Mouse (Mus musculus) heart, embryonic 10.5 days (tissue): ENCODE results near the gene Plk4. TPM values are rescaled to one million over a fixed set of nuclear protein-coding genes. Genes with fewer than 3 reads are reported as not detected.
A peak's percentile ranks its signal among the peaks of the same experiment; 100 is the strongest.
"Not testable (repeated sequence)": the region's sequence is repeated elsewhere in the genome, so short reads cannot be mapped to it uniquely, and the experiment has no call there.

ENCODE experiments used
- DNase-seq: peaks from one replicate; pipeline ENCODE4 v3.0.0-alpha.2; 2017; ENCODE audit warnings: low spot score
- H3K27ac ChIP-seq: fragments of 300-500 bp; sonication (generic); 2 replicates; pipeline ENCODE4 v1.5.1; 2016; ENCODE audit warnings: mild to moderate bottlenecking
- H3K27me3 ChIP-seq: fragments of 300-500 bp; sonication (generic); 2 replicates; pipeline ENCODE4 v1.6.1; 2016; ENCODE audit warnings: mild to moderate bottlenecking; ENCODE audit not compliant: poor library complexity, insufficient read depth, severe bottlenecking
- H3K36me3 ChIP-seq: fragments of 300-500 bp; sonication (generic); 2 replicates; pipeline ENCODE4 v1.6.1; 2016; ENCODE audit warnings: mild to moderate bottlenecking, moderate library complexity
- H3K4me1 ChIP-seq: fragments of 300-500 bp; sonication (generic); 2 replicates; pipeline ENCODE4 v1.6.1; 2016; ENCODE audit warnings: mild to moderate bottlenecking
- H3K4me3 ChIP-seq: fragments of 300-500 bp; sonication (generic); 2 replicates; pipeline ENCODE4 v1.5.1; 2016; ENCODE audit warnings: mild to moderate bottlenecking, moderate library complexity
- H3K9me3 ChIP-seq: fragments of 300-500 bp; sonication (generic); 2 replicates; pipeline ENCODE4 v1.6.1; 2016; ENCODE audit warnings: mild to moderate bottlenecking, moderate library complexity
- WGBS: fragments of 180-500 bp; shearing (Covaris S2); methylation state at CpG from one replicate; pipeline ENCODE4 v1.1.7; 2016; 5-methylcytosine and 5-hydroxymethylcytosine counted together
- polyA plus RNA-seq: library from polyadenylated mRNA; unstranded; fragments of >200 nt; fragmentation: Nextera tagmentation; extraction: Ambion mirVana; gene quantifications from 2 replicates; pipeline ENCODE4 v1.2.1, GENCODE M21; 2016

Plk4 gene
- polyA plus RNA-seq, 1 experiment from 2014 or later: 69.0 TPM

- H3K9me3 ChIP-seq, H3K4me1 ChIP-seq, H3K36me3 ChIP-seq, H3K27me3 ChIP-seq: not testable (repeated sequence)
- peak overlapping the region; percentile 72 for H3K27ac ChIP-seq
- H3K4me3 ChIP-seq: peak overlapping the region; percentile 59
- 1% methylated on average over 20 of the region's 21 CpGs for WGBS
- peak; percentile 88 for DNase-seq
These were observed 47.2 kb downstream of the Plk4 start for GRCm38 (mm10) chr3:40847018-40847417.

- not testable (repeated sequence) for H3K4me3 ChIP-seq, H3K27me3 ChIP-seq, H3K36me3 ChIP-seq, H3K4me1 ChIP-seq, DNase-seq, H3K27ac ChIP-seq, H3K9me3 ChIP-seq
- 89% methylated on average over 2 of the region's 2 CpGs for WGBS
These were observed 48.1 kb downstream of the Plk4 start for GRCm38 (mm10) chr3:40847936-40848335.

- not testable (repeated sequence) for H3K4me3 ChIP-seq, H3K27me3 ChIP-seq, H3K27ac ChIP-seq, H3K9me3 ChIP-seq, H3K36me3 ChIP-seq, DNase-seq, H3K4me1 ChIP-seq
- WGBS: 85% methylated on average over 3 of the region's 3 CpGs
These were observed 53.4 kb downstream of the Plk4 start for GRCm38 (mm10) chr3:40853123-40853738.

Other genes with a start within 250 kb of the Plk4 start
- gene Slc25a31, start 91.2 kb upstream of the Plk4 start, polyA plus RNA-seq: 0.21 and 0.35 TPM in 2 replicates
- 18.0 and 30.2 TPM in 2 replicates for gene Hspa4l, start 55.5 kb upstream of the Plk4 start, polyA plus RNA-seq
- gene Mfsd8, start 46.9 kb downstream of the Plk4 start, polyA plus RNA-seq: 5.2 TPM in 2 replicates
- gene Abhd18, start 47.0 kb downstream of the Plk4 start, polyA plus RNA-seq: 8.8 and 12.2 TPM in 2 replicates
- 0.05 and 0.21 TPM in 2 replicates for gene 1700034I23Rik, start 102.5 kb downstream of the Plk4 start, polyA plus RNA-seq
- 5.8 and 8.8 TPM in 2 replicates for gene Larp1b, start 149.8 kb downstream of the Plk4 start, polyA plus RNA-seq